ENCODE assay signal across 8 mouse cellular contexts in genomic region chr11:58949480-58950431, GRCm38 (mm10). TPM values are rescaled to one million over a fixed set of nuclear protein-coding genes. Genes with fewer than 3 reads are reported as not detected.
A peak's percentile ranks its signal among the peaks of the same experiment; 100 is the strongest.
DNase-seq lines count a peak whose midpoint lies in the region; ATAC-seq lines count a peak whose summit lies in the region.

No protein-coding gene starts in this region.

- H3K27ac ChIP-seq in kidney, embryonic 16.5 days (ENCODE audit: low read length), result peak overlapping the region; percentile 96
- H3K27ac ChIP-seq in forebrain, embryonic 14.5 days (ENCODE audit: low read depth, low read length), result peak overlapping the region; percentile 99
- no peak overlapping the region; the same call in 1 of the 2 replicates for H3K27ac ChIP-seq in limb, embryonic 11.5 days (replicated peaks; ENCODE audit: low read depth, low read length)

- H3K4me3 ChIP-seq in kidney, embryonic 16.5 days (ENCODE audit: low read length), result peak overlapping the region; percentile 55
- H3K4me3 ChIP-seq in forebrain, embryonic 14.5 days (ENCODE audit: low read depth, low read length), result peak overlapping the region; percentile 61
- peak overlapping the region; percentile 27 for H3K4me3 ChIP-seq in limb, embryonic 11.5 days (ENCODE audit: low read depth, low read length)

- no peaks in the 10 kb centered on the region for H3K9me3 ChIP-seq in kidney, embryonic 16.5 days (ENCODE audit: low read length)
- no peaks in the 10 kb centered on the region for H3K9me3 ChIP-seq in forebrain, embryonic 14.5 days (replicated peaks; ENCODE audit: control insufficient read depth, low read length)
- no peaks in the 10 kb centered on the region for H3K9me3 ChIP-seq in limb, embryonic 11.5 days (ENCODE audit: control insufficient read depth, low read length)

- peak overlapping the region; percentile 72 for H3K4me2 ChIP-seq in kidney, embryonic 16.5 days (replicated peaks; ENCODE audit: low read depth, low read length)
- H3K4me2 ChIP-seq in forebrain, embryonic 14.5 days (ENCODE audit: low read length), result peak overlapping the region; percentile 77
- peak overlapping the region; percentile 39 for H3K4me2 ChIP-seq in limb, embryonic 11.5 days (ENCODE audit: low read depth, severe bottlenecking)

- peak; percentile 43; the same call in 1 of the 2 replicates for ATAC-seq in kidney, embryonic 16.5 days (ENCODE audit: low FRiP score, low TSS enrichment)
- peak; percentile 58 for ATAC-seq in forebrain, embryonic 14.5 days
- ATAC-seq in limb, embryonic 11.5 days (ENCODE audit: insufficient number of reproducible peaks, low FRiP score, low TSS enrichment, low read depth), result no peak

- peaks cover 19% of the 10 kb centered on the region for H3K4me1 ChIP-seq in kidney, embryonic 16.5 days (ENCODE audit: insufficient read depth, low read length)
- H3K4me1 ChIP-seq in forebrain, embryonic 14.5 days (ENCODE audit: control insufficient read depth, insufficient read depth, low read length), result peaks cover 20% of the 10 kb centered on the region
- peaks cover 6% of the 10 kb centered on the region; the same call in 1 of the 2 replicates for H3K4me1 ChIP-seq in limb, embryonic 11.5 days (ENCODE audit: control insufficient read depth, insufficient read depth, low read length)

- no peak for DNase-seq in kidney, postnatal 36 days
- peak; percentile 82 for DNase-seq in cerebellum, adult 11-12 months
- peak; percentile 95 for DNase-seq in forebrain, embryonic 14.5 days (ENCODE audit: low spot score)
- DNase-seq in limb, embryonic 11.5 days (ENCODE audit: low spot score), result no peak
- peak; percentile 64 to 66 for DNase-seq in right cerebral cortex, adult 2 months (ENCODE audit: low spot score in 2 of 2)
- no peak for DNase-seq in adrenal gland, postnatal 36 days
- no peak for DNase-seq in ovary, postnatal 10 days (ENCODE audit: low spot score)

- H3K27me3 ChIP-seq in kidney, embryonic 16.5 days (ENCODE audit: insufficient read depth, low read length), result no peaks in the 10 kb centered on the region
- H3K27me3 ChIP-seq in forebrain, embryonic 14.5 days (replicated peaks; ENCODE audit: control insufficient read depth, insufficient read depth, low read length), result no peaks in the 10 kb centered on the region
- H3K27me3 ChIP-seq in limb, embryonic 11.5 days (ENCODE audit: control insufficient read depth, insufficient read depth, low read length), result peaks cover 25% of the 10 kb centered on the region

- no peaks in the 10 kb centered on the region for H3K36me3 ChIP-seq in kidney, embryonic 16.5 days (ENCODE audit: insufficient read depth, low read length)
- no peaks in the 10 kb centered on the region for H3K36me3 ChIP-seq in forebrain, embryonic 14.5 days (ENCODE audit: control insufficient read depth, insufficient read depth, low read length)
- no peaks in the 10 kb centered on the region for H3K36me3 ChIP-seq in limb, embryonic 11.5 days (ENCODE audit: control insufficient read depth, insufficient read depth, low read length)

- 7% methylated on average over 20 of the region's 20 CpGs for WGBS in kidney, embryonic 16.5 days
- 1% methylated on average over 20 of the region's 20 CpGs for WGBS in forebrain, embryonic 14.5 days
- 10% methylated on average over 20 of the region's 20 CpGs for WGBS in limb, embryonic 11.5 days

- peak overlapping the region; percentile 74 for H3K9ac ChIP-seq in kidney, embryonic 16.5 days (replicated peaks; ENCODE audit: low read length)
- peak overlapping the region; percentile 95 for H3K9ac ChIP-seq in forebrain, embryonic 14.5 days (ENCODE audit: low read length)
- peak overlapping the region; percentile 1; the same call in 1 of the 2 replicates for H3K9ac ChIP-seq in limb, embryonic 11.5 days (ENCODE audit: low read length)

RNA-seq across cellular contexts. Expression of gene Hist3h2ba, which starts 1.0 kb away (rescaled TPM):
- polyA plus RNA-seq in kidney, embryonic 16.5 days (2015; fragmentation: Nextera tagmentation; extraction: Ambion mirVana), result 93.4 and 93.5 TPM in 2 replicates
- 279 and 359 TPM in 2 replicates for polyA plus RNA-seq in forebrain, embryonic 14.5 days (2014; fragmentation: Nextera tagmentation; extraction: Ambion mirVana)
- polyA plus RNA-seq in limb, embryonic 11.5 days (2014; fragmentation: Nextera tagmentation; extraction: Ambion mirVana), result 8.8 and 11.1 TPM in 2 replicates
- 1 to 10 TPM; 4.5 to 5.8 TPM for total RNA-seq in adrenal gland, postnatal 36 days (2021)

RNA-seq across cellular contexts. Expression of gene Hist3h2a, which starts 4.7 kb away (rescaled TPM):
- polyA plus RNA-seq in kidney, embryonic 16.5 days (2015; fragmentation: Nextera tagmentation; extraction: Ambion mirVana), result 39.5 and 39.7 TPM in 2 replicates
- polyA plus RNA-seq in forebrain, embryonic 14.5 days (2014; fragmentation: Nextera tagmentation; extraction: Ambion mirVana), result 149 and 151 TPM in 2 replicates
- 17.9 and 19.2 TPM in 2 replicates for polyA plus RNA-seq in limb, embryonic 11.5 days (2014; fragmentation: Nextera tagmentation; extraction: Ambion mirVana)
- total RNA-seq in adrenal gland, postnatal 36 days (2021), result 10 to 100 TPM; 20.0 to 21.8 TPM

RNA-seq across cellular contexts. Expression of gene Trim17, which starts 4.7 kb away (rescaled TPM):
- polyA plus RNA-seq in kidney, embryonic 16.5 days (2015; fragmentation: Nextera tagmentation; extraction: Ambion mirVana), result 0.42 and 0.64 TPM in 2 replicates
- 1.3 and 1.9 TPM in 2 replicates for polyA plus RNA-seq in forebrain, embryonic 14.5 days (2014; fragmentation: Nextera tagmentation; extraction: Ambion mirVana)
- 0.25 and 0.27 TPM in 2 replicates for polyA plus RNA-seq in limb, embryonic 11.5 days (2014; fragmentation: Nextera tagmentation; extraction: Ambion mirVana)
- under 1 TPM; 0.10 to 0.26 TPM for total RNA-seq in adrenal gland, postnatal 36 days (2021)

RNA-seq across cellular contexts. Expression of gene Rnf187, which starts 11.0 kb away (rescaled TPM):
- polyA plus RNA-seq in kidney, embryonic 16.5 days (2015; fragmentation: Nextera tagmentation; extraction: Ambion mirVana), result 217 and 219 TPM in 2 replicates
- 457 and 463 TPM in 2 replicates for polyA plus RNA-seq in forebrain, embryonic 14.5 days (2014; fragmentation: Nextera tagmentation; extraction: Ambion mirVana)
- 269 and 275 TPM in 2 replicates for polyA plus RNA-seq in limb, embryonic 11.5 days (2014; fragmentation: Nextera tagmentation; extraction: Ambion mirVana)
- 100 to 1,000 TPM; 173 to 181 TPM for total RNA-seq in adrenal gland, postnatal 36 days (2021)

RNA-seq across cellular contexts. Expression of gene Trim11, which starts 28.1 kb away (rescaled TPM):
- polyA plus RNA-seq in kidney, embryonic 16.5 days (2015; fragmentation: Nextera tagmentation; extraction: Ambion mirVana), result 22.9 and 25.9 TPM in 2 replicates
- 20.7 and 24.0 TPM in 2 replicates for polyA plus RNA-seq in forebrain, embryonic 14.5 days (2014; fragmentation: Nextera tagmentation; extraction: Ambion mirVana)
- 19.0 and 20.5 TPM in 2 replicates for polyA plus RNA-seq in limb, embryonic 11.5 days (2014; fragmentation: Nextera tagmentation; extraction: Ambion mirVana)
- total RNA-seq in adrenal gland, postnatal 36 days (2021), result 10 to 100 TPM; 23.7 to 25.5 TPM

Comparison
In these comparisons a context has a peak if more than half of its experiments do, and no peak if none do; other contexts are left out.
1. H3K9ac ChIP-seq: peak in every context shown above with its lines; median percentile 95 in forebrain, embryonic 14.5 days; 74 in kidney, embryonic 16.5 days; 1 in limb, embryonic 11.5 days.
2. DNase-seq: peak in cerebellum, adult 11-12 months (single experiment), forebrain, embryonic 14.5 days (single experiment) and right cerebral cortex, adult 2 months (2 of 2); none in kidney, postnatal 36 days (0 of 2), limb, embryonic 11.5 days (single experiment), adrenal gland, postnatal 36 days (0 of 2) and ovary, postnatal 10 days (single experiment).
3. Peak in every context shown above with its lines, with median percentiles within 50 percentile points of each other: H3K4me2 ChIP-seq and H3K4me3 ChIP-seq.